ENCODE assay signal across 8 mouse cellular contexts in genomic region chr13:23575864-23576313, GRCm38 (mm10). TPM values are rescaled to one million over a fixed set of nuclear protein-coding genes. Genes with fewer than 3 reads are reported as not detected.
DNase-seq lines count a peak whose midpoint lies in the region; ATAC-seq and TF ChIP-seq lines count a peak whose summit lies in the region.
"Not testable (repeated sequence)": the region's sequence is repeated elsewhere in the genome, so short reads cannot be mapped to it uniquely, and the experiment has no call there.

No protein-coding gene starts in this region.

- not testable (repeated sequence) for H3K27ac ChIP-seq in cortical plate, adult 2 months (ENCODE audit: insufficient read depth, low read length)
- H3K27ac ChIP-seq in forebrain, embryonic 15.5 days (replicated peaks) = peak overlapping the region; percentile 97
- peak overlapping the region; percentile 77 for H3K27ac ChIP-seq in hindbrain, embryonic 11.5 days (ENCODE audit: low read depth, low read length)
- peak overlapping the region; percentile 84 for H3K27ac ChIP-seq in layer of hippocampus, adult 2 months
- peak overlapping the region; percentile 90 for H3K27ac ChIP-seq in liver, embryonic 16.5 days (ENCODE audit: low read length)
- peak overlapping the region; percentile 47; the same call in 1 of the 2 replicates for H3K27ac ChIP-seq in midbrain, postnatal 0 days (ENCODE audit: low read depth, low read length)
- H3K27ac ChIP-seq in stomach, embryonic 15.5 days = peak overlapping the region; percentile 86

- H3K4me1 ChIP-seq in cortical plate, adult 2 months (ENCODE audit: control insufficient read depth, insufficient read depth, low read length); hindbrain, embryonic 11.5 days (replicated peaks; ENCODE audit: control insufficient read depth, insufficient read depth, low read length); midbrain, postnatal 0 days (ENCODE audit: insufficient read depth, low read length); stomach, embryonic 15.5 days: not testable (repeated sequence)
- peaks cover 35% of the 10 kb centered on the region for H3K4me1 ChIP-seq in forebrain, embryonic 15.5 days
- H3K4me1 ChIP-seq in liver, embryonic 16.5 days (ENCODE audit: control insufficient read depth, low read depth, low read length) = peaks cover 15% of the 10 kb centered on the region

- H3K4me3 ChIP-seq in cortical plate, adult 2 months (ENCODE audit: insufficient read depth, low read length) = peak overlapping the region; percentile 58
- H3K4me3 ChIP-seq in forebrain, embryonic 15.5 days = peak overlapping the region; percentile 47
- H3K4me3 ChIP-seq in hindbrain, embryonic 11.5 days (ENCODE audit: low read depth, low read length) = peak overlapping the region; percentile 41
- H3K4me3 ChIP-seq in layer of hippocampus, adult 2 months = peak overlapping the region; percentile 61
- H3K4me3 ChIP-seq in liver, embryonic 16.5 days (ENCODE audit: low read depth, low read length) = peak overlapping the region; percentile 64
- peak overlapping the region; percentile 38 for H3K4me3 ChIP-seq in midbrain, postnatal 0 days (ENCODE audit: low read depth, low read length)
- H3K4me3 ChIP-seq in stomach, embryonic 15.5 days (replicated peaks) = peak overlapping the region; percentile 44

- H3K4me2 ChIP-seq in forebrain, embryonic 15.5 days (replicated peaks) = peak overlapping the region; percentile 72
- peak overlapping the region; percentile 66 for H3K4me2 ChIP-seq in hindbrain, embryonic 11.5 days (replicated peaks; ENCODE audit: low read depth, low read length)
- H3K4me2 ChIP-seq in liver, embryonic 16.5 days (ENCODE audit: low read depth, low read length) = peak overlapping the region; percentile 70
- H3K4me2 ChIP-seq in midbrain, postnatal 0 days (ENCODE audit: low read depth, low read length, poor library complexity, severe bottlenecking) = peak overlapping the region; percentile 53
- peak overlapping the region; percentile 71 for H3K4me2 ChIP-seq in stomach, embryonic 15.5 days

- H3K9ac ChIP-seq in forebrain, embryonic 15.5 days (replicated peaks) = peak overlapping the region; percentile 74
- H3K9ac ChIP-seq in hindbrain, embryonic 11.5 days (ENCODE audit: low read depth, low read length) = peak overlapping the region; percentile 65
- H3K9ac ChIP-seq in liver, embryonic 16.5 days (ENCODE audit: low read depth, low read length) = peak overlapping the region; percentile 77
- 0 out of 2 replicates have a peak overlapping the region, but pooled peaks have one; percentile 33 for H3K9ac ChIP-seq in midbrain, postnatal 0 days (replicated peaks; ENCODE audit: low read length, poor library complexity, severe bottlenecking)
- H3K9ac ChIP-seq in stomach, embryonic 15.5 days = peak overlapping the region; percentile 46

- H3K9me3 ChIP-seq in forebrain, embryonic 15.5 days; hindbrain, embryonic 11.5 days (ENCODE audit: control insufficient read depth, low read length); liver, embryonic 16.5 days (replicated peaks; ENCODE audit: control insufficient read depth, low read length); midbrain, postnatal 0 days (ENCODE audit: low read length); stomach, embryonic 15.5 days: not testable (repeated sequence)

- not testable (repeated sequence) for H3K36me3 ChIP-seq in forebrain, embryonic 15.5 days; hindbrain, embryonic 11.5 days (ENCODE audit: control insufficient read depth, insufficient read depth, low read length); liver, embryonic 16.5 days (ENCODE audit: control insufficient read depth, insufficient read depth); midbrain, postnatal 0 days (ENCODE audit: insufficient read depth, low read length); stomach, embryonic 15.5 days

- TF ChIP-seq POLR2A in cortical plate, adult 2 months (IDR thresholded peaks at IDR 0.05; ENCODE audit: extremely low read depth, insufficient read depth, low read length) = not testable (repeated sequence)

- not testable (repeated sequence) for H3K27me3 ChIP-seq in forebrain, embryonic 15.5 days; hindbrain, embryonic 11.5 days (ENCODE audit: control insufficient read depth, insufficient read depth, low read length); liver, embryonic 16.5 days (ENCODE audit: control insufficient read depth, insufficient read depth, low read depth, low read length); midbrain, postnatal 0 days (ENCODE audit: insufficient read depth, low read length); stomach, embryonic 15.5 days (replicated peaks)

- ATAC-seq in forebrain, embryonic 15.5 days (replicated peaks); hindbrain, embryonic 11.5 days (ENCODE audit: low FRiP score); liver, embryonic 16.5 days (ENCODE audit: low read depth); midbrain, postnatal 0 days (ENCODE audit: low FRiP score); stomach, embryonic 15.5 days (ENCODE audit: insufficient read depth, low FRiP score, low read depth): not testable (repeated sequence)

- not testable (repeated sequence) for TF ChIP-seq CTCF in cortical plate, adult 2 months (IDR thresholded peaks at IDR 0.05; ENCODE audit: extremely low read depth, insufficient read depth, low read length); layer of hippocampus, adult 2 months (conservative IDR thresholded peaks at IDR 0.05); midbrain, postnatal 0 days (IDR thresholded peaks at IDR 0.05)

- WGBS in forebrain, embryonic 15.5 days = under 1% methylated on average over 15 of the region's 40 CpGs
- WGBS in hindbrain, embryonic 11.5 days = 2% methylated on average over 8 of the region's 40 CpGs
- under 1% methylated on average over 14 of the region's 40 CpGs for WGBS in liver, embryonic 16.5 days (ENCODE audit: insufficient replicate concordance)
- 0% methylated on average over 9 of the region's 40 CpGs for WGBS in midbrain, postnatal 0 days
- under 1% methylated on average over 12 of the region's 40 CpGs for WGBS in stomach, embryonic 15.5 days

- DNase-seq in CD4-positive helper T cell, adult 2 months (ENCODE audit: low read depth, low spot score) = peak; percentile 25
- peak; percentile 54 for DNase-seq in hindbrain, embryonic 11.5 days (ENCODE audit: low spot score)
- not testable (repeated sequence) for DNase-seq in layer of hippocampus, adult 2 months (ENCODE audit: low spot score in 2 of 2); midbrain, postnatal 0 days (ENCODE audit: low spot score)

RNA-seq across cellular contexts. Expression of gene Hist1h3d, which starts 0.3 kb away (rescaled TPM):
- 2.6 and 3.0 TPM in 2 replicates for polyA plus RNA-seq in cortical plate, adult 2 months (2012; rRNA removed)
- polyA plus RNA-seq in forebrain, embryonic 15.5 days (2015; fragmentation: Nextera tagmentation; extraction: Ambion mirVana) = 4.5 and 5.1 TPM in 2 replicates
- 7.2 and 8.3 TPM in 2 replicates for polyA plus RNA-seq in hindbrain, embryonic 11.5 days (2014; fragmentation: Nextera tagmentation; extraction: Ambion mirVana)
- total RNA-seq in layer of hippocampus, adult 2 months (2021) = 10 to 100 TPM; 12.1 to 13.0 TPM
- 6.6 and 7.7 TPM in 2 replicates for polyA plus RNA-seq in liver, embryonic 16.5 days (2015; fragmentation: Nextera tagmentation; extraction: Ambion mirVana)
- total RNA-seq in midbrain, postnatal 0 days (2014; rRNA removed) = 49.8 and 92.5 TPM in 2 replicates
- 0.42 and 0.55 TPM in 2 replicates for polyA plus RNA-seq in midbrain, postnatal 0 days (2015; fragmentation: Nextera tagmentation; extraction: Ambion mirVana)
- 5.7 and 7.9 TPM in 2 replicates for polyA plus RNA-seq in stomach, embryonic 15.5 days (2015; fragmentation: Nextera tagmentation; extraction: Ambion mirVana)

RNA-seq across cellular contexts. Expression of gene Hist1h2ad, which starts 1.7 kb away (rescaled TPM):
- polyA plus RNA-seq in cortical plate, adult 2 months (2012; rRNA removed) = 0.32 and 0.92 TPM in 2 replicates
- 1.5 and 2.0 TPM in 2 replicates for polyA plus RNA-seq in forebrain, embryonic 15.5 days (2015; fragmentation: Nextera tagmentation; extraction: Ambion mirVana)
- polyA plus RNA-seq in hindbrain, embryonic 11.5 days (2014; fragmentation: Nextera tagmentation; extraction: Ambion mirVana) = 1.0 and 2.9 TPM in 2 replicates
- 10 to 100 TPM in 1 of 2 experiments, 1 to 10 TPM in 1; 5.0 to 13.0 TPM for total RNA-seq in layer of hippocampus, adult 2 months (2021)
- 2.2 and 3.8 TPM in 2 replicates for polyA plus RNA-seq in liver, embryonic 16.5 days (2015; fragmentation: Nextera tagmentation; extraction: Ambion mirVana)
- total RNA-seq in midbrain, postnatal 0 days (2014; rRNA removed) = 162 and 232 TPM in 2 replicates
- polyA plus RNA-seq in midbrain, postnatal 0 days (2015; fragmentation: Nextera tagmentation; extraction: Ambion mirVana) = not detected in 2 replicates
- polyA plus RNA-seq in stomach, embryonic 15.5 days (2015; fragmentation: Nextera tagmentation; extraction: Ambion mirVana) = 2.4 and 3.4 TPM in 2 replicates

RNA-seq across cellular contexts. Expression of gene Hist1h2bf, which starts 1.9 kb away (rescaled TPM):
- 0.67 TPM in 1 of 2 replicates, not detected in the other for polyA plus RNA-seq in cortical plate, adult 2 months (2012; rRNA removed)
- 1.6 and 2.9 TPM in 2 replicates for polyA plus RNA-seq in forebrain, embryonic 15.5 days (2015; fragmentation: Nextera tagmentation; extraction: Ambion mirVana)
- polyA plus RNA-seq in hindbrain, embryonic 11.5 days (2014; fragmentation: Nextera tagmentation; extraction: Ambion mirVana) = 1.5 and 3.7 TPM in 2 replicates
- total RNA-seq in layer of hippocampus, adult 2 months (2021) = 10 to 100 TPM; 22.8 to 29.6 TPM
- 3.7 and 5.9 TPM in 2 replicates for polyA plus RNA-seq in liver, embryonic 16.5 days (2015; fragmentation: Nextera tagmentation; extraction: Ambion mirVana)
- 194 and 327 TPM in 2 replicates for total RNA-seq in midbrain, postnatal 0 days (2014; rRNA removed)
- 0.43 TPM in 1 of 2 replicates, not detected in the other for polyA plus RNA-seq in midbrain, postnatal 0 days (2015; fragmentation: Nextera tagmentation; extraction: Ambion mirVana)
- polyA plus RNA-seq in stomach, embryonic 15.5 days (2015; fragmentation: Nextera tagmentation; extraction: Ambion mirVana) = 3.5 and 3.8 TPM in 2 replicates

RNA-seq across cellular contexts. Expression of gene Hist1h2bg, which starts 4.7 kb away (rescaled TPM):
- 7.8 and 11.4 TPM in 2 replicates for polyA plus RNA-seq in cortical plate, adult 2 months (2012; rRNA removed)
- 4.7 and 5.6 TPM in 2 replicates for polyA plus RNA-seq in forebrain, embryonic 15.5 days (2015; fragmentation: Nextera tagmentation; extraction: Ambion mirVana)
- 3.2 and 4.8 TPM in 2 replicates for polyA plus RNA-seq in hindbrain, embryonic 11.5 days (2014; fragmentation: Nextera tagmentation; extraction: Ambion mirVana)
- total RNA-seq in layer of hippocampus, adult 2 months (2021) = 10 to 100 TPM; 74.0 to 78.9 TPM
- polyA plus RNA-seq in liver, embryonic 16.5 days (2015; fragmentation: Nextera tagmentation; extraction: Ambion mirVana) = 10.6 and 13.5 TPM in 2 replicates
- total RNA-seq in midbrain, postnatal 0 days (2014; rRNA removed) = 248 and 572 TPM in 2 replicates
- polyA plus RNA-seq in midbrain, postnatal 0 days (2015; fragmentation: Nextera tagmentation; extraction: Ambion mirVana) = 2.8 and 4.5 TPM in 2 replicates
- polyA plus RNA-seq in stomach, embryonic 15.5 days (2015; fragmentation: Nextera tagmentation; extraction: Ambion mirVana) = 11.7 and 17.0 TPM in 2 replicates

RNA-seq across cellular contexts. Expression of gene Hist1h2ae, which starts 4.9 kb away (rescaled TPM):
- polyA plus RNA-seq in cortical plate, adult 2 months (2012; rRNA removed) = 0.50 and 1.1 TPM in 2 replicates
- 48.1 and 55.0 TPM in 2 replicates for polyA plus RNA-seq in forebrain, embryonic 15.5 days (2015; fragmentation: Nextera tagmentation; extraction: Ambion mirVana)
- 70.9 and 82.9 TPM in 2 replicates for polyA plus RNA-seq in hindbrain, embryonic 11.5 days (2014; fragmentation: Nextera tagmentation; extraction: Ambion mirVana)
- 1 to 10 TPM; 6.6 to 7.7 TPM for total RNA-seq in layer of hippocampus, adult 2 months (2021)
- polyA plus RNA-seq in liver, embryonic 16.5 days (2015; fragmentation: Nextera tagmentation; extraction: Ambion mirVana) = 63.6 and 96.6 TPM in 2 replicates
- 76.7 and 98.8 TPM in 2 replicates for total RNA-seq in midbrain, postnatal 0 days (2014; rRNA removed)
- 4.5 and 5.9 TPM in 2 replicates for polyA plus RNA-seq in midbrain, postnatal 0 days (2015; fragmentation: Nextera tagmentation; extraction: Ambion mirVana)
- polyA plus RNA-seq in stomach, embryonic 15.5 days (2015; fragmentation: Nextera tagmentation; extraction: Ambion mirVana) = 95.8 and 121 TPM in 2 replicates
